Mouse (Mus musculus) layer of hippocampus, adult 9-10 months (tissue): Measurements from ENCODE around the gene Mbd6.
"Not testable (repeated sequence)": the region's sequence is repeated elsewhere in the genome, so short reads cannot be mapped to it uniquely, and the experiment has no call there.

Experiments used
- DNase-seq: peaks from one replicate; pipeline ENCODE4 v3.0.0; 2022; ENCODE audit warnings: low spot score

Gene Mbd6

DNA sequence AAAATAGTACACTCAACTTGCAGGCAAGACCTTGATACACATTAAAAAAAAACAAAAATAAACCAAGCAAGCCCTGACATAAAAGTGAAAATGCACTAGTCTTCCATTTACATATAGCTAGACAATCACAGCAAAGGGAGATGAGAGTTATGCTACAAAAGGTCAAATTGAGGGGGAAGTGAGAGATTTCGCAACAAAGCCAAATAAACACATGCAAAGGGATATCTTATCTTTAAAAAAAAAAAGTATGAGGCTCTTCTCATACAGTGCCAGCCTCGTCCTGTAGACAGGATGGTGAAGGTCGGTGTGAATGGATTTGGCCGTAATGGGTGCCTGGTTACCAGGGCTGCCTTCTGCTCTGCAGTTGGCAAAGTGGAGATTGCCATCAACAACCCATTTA, 24.0 kb upstream of the Mbd6 start:
- no peak for DNase-seq

DNA sequence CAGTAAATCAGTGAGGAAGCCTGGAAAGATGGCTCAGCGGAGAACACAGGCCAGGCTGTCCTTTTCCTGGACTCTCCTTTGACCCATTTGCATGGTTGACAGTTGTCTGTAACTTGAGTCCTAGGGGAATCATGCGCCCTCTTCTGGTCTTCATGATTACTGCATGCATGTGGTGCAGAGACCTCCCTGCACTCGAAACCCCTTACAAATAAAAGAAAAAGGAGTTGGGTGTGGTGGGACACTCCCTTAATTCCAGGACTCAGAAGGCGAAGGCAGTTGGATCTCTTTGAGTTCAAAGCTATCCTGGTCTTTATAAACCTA, 23.5 kb upstream of the Mbd6 start:
- DNase-seq, result peak; percentile 82

DNA sequence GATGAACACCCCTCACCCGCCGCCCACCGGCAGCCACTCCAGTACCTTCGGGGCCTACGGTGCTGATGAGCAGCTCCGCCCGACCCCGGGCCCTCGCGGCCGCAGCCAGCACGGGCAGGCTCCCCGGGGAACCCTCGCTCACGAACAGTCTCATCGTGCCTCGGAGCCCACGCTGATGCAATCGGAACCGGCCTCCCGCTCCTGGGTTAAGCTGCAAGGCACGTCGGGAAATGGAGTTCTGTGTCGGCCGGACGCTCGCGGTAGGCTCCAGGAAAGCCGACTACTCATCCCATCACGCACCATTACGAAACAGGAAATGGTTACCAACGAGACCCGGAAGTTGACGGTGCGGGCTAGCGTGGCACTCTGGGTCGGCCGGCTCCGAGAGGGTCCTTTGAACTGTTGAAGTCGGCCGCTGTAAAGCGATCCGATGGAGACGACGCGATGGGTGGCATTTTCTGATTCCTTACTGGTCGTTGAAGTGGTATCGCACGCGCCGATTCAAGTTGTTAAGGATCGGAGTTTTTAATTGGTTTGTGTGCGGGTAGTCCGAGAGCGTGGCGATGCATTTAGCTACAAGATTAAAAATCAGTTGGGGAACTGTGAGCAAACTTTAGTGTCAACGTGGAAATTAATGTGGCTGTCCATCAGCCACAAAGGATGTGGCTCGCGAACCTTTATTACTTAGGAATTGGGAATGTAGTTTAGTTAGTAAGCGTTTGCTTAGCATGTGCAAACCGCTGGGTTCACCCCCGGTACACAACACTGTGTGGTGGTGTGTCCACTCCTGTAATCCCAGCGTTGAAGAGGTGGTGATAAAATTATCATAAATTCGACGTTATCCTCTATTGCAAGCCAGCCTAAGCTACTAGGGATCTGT, 22.9 kb upstream of the Mbd6 start, which contains the start of gene Mars:
Gene Mars (minus strand): TSS at position 311 of the 880 bp plus-strand sequence.
- peak; percentile 91 for DNase-seq

DNA sequence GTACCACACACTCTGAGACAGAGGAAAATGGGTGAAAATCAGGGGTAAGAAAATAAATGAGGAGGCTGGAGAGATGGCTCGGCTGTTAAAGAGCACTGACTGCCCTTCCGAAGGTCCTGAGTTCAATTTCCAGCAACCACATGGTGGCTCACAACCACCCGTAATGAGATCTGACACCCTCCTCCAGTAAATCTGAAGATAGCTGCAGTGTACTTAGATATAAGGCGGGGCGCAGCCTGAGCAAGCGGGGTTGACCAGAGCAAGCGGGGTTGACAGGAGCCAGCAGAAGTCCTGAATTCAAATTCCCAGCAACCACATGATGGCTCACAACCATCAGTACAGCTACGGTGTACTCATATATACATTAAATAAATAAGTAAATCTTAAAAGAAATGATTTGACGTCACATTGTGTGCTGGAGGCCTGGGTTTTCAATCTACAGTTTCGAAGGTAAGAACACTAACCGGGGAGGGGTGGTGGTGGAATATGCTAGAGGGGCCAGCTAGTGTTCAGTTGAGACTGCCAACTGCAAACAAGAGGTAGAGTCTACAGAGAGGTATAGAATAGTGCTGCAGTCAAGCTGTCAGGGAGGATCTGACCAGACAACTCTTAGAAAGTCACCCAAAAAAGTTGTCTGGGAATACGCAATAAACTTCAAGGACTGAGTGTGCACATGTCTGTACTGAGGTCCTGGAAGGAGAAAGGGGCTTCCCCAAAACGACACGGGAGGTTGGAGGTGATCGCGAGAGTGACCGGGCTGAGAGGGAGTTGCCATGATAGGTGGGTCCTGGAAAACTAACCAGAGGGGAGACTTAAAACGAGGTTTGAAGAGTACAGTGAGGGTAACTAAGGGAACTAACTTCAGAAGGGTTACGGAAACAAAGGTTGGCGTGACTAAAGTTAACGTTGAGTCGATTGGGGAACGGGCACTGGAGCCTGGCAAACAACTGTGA, 22.0 kb upstream of the Mbd6 start:
- DNase-seq, result no peak

DNA sequence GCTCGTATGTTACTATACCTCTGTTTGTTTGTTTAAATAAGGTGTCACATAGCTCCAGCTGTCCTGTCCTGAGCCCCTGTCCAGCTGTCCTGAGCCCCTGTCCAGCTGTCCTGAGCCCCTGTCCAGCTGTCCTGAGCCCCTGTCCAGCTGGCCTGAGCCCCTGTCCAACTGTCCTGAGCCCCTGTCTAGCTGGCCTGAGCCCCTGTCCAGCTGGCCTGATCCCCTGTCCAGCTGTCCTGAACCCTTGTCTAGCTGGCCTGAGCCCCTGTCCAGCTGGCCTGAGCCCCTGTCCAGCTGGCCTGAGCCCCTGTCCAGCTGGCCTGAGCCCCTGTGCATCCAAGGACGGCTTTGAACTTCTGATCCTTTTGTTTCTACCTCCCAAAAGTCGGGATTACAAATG, 20.3 kb upstream of the Mbd6 start:
- DNase-seq, result not testable (repeated sequence)

DNA sequence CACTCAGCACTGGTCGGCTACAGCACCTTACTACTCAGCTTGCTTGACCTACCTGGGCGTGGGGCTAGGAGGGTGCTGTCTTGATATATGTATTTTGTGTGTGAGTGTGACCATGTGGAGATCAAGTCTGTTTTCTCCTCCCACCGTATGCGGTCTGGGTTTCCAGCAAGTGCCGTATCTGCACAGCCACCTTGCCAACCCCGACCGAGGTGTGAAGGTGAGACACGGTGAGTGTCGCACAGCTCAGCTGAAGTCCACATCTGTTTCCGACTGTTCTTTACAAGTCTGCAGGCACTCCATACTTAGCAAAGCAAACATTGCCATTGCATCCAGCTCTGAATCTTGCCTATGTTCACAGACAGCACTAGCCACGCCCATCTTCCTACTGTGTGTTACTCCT, 14.3 kb upstream of the Mbd6 start:
- DNase-seq, result no peak

DNA sequence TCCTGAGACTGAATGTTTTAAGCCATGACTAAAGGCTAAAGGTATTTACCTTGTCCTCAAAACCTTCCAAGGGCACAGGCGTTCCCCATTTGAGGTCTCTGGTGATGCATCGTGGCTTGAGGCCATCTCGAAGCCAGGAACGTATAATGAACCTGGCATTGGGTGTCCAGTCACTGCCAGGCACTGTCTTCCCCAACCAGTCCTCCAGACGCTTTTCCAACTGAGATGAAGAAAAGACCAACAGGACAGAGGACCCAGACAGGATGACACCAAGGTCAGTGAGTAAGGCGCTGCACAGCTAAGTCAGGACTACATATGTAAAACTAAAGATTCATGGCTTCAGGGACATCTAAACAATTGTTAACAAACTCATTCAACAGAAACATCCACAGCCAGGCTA, 11.5 kb upstream of the Mbd6 start:
- no peak for DNase-seq

DNA sequence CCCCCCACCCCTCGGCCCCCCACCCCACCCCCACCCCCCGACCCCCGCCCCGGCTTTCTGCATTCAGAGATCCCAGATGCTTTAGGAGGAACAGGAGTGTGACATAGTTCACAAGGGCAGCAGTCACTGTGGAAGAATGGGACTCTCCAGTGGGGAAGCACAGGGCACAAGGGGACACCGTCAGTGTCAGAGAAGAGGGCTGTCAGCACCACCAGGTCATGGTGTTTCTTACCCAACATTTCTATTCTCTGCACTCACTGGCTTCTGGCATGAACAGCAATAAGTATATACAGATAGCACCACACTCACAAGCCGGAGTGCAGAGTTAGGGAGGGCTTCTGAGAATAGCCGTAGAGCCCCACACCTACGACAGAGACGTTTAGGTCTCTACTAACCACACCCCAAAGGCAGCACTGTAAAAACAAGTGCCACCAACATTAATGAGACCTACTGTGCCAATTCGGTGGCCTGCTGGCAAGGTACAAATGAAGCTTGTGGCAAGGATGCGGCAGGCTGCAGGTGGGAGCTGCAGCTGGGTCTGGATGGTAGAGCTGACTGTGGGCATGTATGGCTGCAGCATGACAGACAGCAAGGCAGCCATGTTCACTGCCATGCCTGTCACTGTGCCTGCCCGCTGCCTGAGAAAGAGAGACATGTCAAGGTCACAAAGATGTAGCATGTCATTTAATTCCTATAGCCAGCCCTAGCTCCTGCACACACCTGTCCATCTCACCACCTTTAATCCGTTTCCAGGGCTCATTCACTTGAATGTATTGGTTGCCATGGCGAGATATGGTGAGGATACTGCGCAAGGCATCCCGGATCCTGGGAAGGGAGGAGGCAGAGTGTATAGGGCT, 8.4 kb upstream of the Mbd6 start:
- DNase-seq, result no peak

DNA sequence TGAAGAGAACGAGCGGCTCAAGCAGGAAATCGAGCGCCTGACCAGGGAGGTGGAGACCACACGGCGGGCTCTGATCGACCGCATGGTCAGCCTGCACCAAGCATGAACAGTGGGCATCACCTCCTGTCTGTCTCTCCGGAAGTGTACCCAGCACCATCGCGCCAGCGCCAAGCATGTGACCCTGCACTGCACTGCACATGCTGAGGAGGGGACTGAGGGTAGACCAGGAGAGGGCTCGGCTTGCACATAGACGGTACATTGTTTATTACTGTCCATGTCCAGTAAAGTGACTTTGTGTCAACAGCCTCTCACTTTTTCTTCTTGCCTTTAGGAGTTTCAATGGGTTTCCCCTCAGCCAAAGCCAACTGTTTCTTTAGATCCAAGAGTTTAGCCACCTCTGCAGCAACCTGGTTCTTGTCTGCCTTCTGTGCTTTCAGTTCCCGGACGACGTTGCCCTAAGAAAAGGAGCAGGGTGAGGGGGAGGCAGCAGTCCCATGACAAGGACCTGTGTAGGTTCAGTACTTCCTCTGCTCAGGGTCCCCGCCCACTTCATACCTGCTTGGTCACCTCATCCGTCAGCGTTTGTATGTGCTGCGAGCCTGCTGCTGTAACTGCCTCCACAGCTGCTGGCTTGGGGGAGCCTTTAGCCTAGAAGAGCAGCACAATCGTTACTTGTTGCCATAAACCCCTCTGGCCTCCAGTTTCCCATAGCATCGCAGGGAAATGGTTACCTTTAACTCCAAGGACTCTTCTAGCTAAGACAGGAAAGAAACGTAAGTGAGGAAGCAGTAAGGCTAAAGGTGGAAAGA, 7.4 kb upstream of the Mbd6 start:
- DNase-seq, result no peak

DNA sequence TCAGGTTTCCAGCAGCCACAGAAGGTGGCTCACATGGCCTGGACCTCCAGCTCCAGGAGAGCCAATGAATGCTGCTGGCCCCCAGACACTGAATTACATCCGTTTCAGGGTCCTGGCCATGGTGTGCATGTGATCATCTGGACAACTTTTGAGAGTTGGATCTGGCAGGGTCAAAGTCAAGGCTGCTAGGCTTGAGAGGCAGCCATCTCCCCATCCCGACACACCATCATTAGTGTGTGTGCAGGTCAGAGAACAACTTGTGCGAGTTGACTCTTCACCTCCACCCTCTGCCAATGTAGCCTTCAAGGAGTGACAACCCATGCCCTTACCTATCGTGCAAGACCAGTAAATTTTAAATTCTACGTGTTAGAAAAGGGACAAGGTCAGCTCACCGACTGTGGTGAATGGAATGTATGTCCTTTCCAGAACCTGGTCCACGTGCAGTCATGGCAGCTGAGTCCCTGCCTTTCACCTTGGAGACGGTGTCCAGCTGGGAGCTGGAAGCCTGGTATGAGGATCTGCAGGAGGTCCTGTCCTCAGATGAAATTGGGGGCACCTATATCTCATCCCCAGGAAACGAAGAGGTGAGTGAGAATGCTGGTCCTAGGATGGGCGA, 6.2 kb upstream of the Mbd6 start:
- DNase-seq, result no peak

DNA sequence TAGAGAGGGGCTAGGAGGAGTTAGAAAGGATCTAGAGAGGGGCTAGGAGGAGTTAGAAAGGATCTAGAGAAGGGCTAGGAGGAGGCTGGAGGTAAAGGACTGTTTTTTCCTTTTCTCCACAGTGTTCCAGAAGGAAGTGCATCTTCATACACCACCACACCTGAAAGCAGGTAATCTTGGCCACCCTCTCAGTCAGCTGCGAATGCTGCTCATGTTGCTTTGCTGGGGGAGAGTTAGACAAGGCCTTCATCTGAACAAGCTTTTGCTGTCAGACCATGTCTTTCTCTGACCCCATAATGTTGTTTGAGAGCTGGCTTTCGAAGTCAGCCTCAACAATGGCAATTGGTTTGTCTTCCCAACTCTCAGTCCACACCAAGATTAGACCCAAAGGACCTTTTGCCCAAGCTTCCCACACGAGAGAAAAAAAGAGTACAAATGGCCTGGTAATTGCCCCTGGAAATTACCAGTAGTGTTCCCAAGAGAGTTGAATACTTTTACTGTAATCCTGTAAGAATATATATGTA, 4.8 kb upstream of the Mbd6 start:
- DNase-seq, result no peak

DNA sequence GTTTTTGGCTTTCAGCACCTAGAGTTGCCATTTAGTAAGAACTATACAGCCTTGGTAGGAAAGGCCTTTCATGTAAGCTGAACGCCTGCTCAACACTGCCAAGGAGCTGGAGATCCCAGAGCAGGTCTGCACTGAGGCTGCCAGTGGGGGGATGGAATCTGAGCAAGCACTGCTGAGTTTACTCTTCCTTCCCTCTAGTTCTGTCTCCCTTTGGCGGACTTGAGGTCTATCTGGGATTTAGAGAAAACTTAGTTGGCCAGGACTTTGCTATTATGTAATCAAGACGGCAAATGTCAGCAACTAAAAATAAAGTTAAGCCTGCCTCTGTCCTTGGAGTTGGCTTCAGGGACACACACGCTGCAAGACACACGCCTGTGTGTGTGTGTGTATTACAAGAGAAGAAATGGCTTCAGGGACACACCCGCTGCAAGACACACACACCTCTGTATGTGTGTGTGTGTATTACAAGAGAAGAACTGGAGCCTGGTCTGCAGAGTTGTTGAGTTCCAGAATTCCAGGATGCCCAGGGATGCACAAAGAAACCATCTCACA, 4.2 kb upstream of the Mbd6 start:
- DNase-seq, result no peak

DNA sequence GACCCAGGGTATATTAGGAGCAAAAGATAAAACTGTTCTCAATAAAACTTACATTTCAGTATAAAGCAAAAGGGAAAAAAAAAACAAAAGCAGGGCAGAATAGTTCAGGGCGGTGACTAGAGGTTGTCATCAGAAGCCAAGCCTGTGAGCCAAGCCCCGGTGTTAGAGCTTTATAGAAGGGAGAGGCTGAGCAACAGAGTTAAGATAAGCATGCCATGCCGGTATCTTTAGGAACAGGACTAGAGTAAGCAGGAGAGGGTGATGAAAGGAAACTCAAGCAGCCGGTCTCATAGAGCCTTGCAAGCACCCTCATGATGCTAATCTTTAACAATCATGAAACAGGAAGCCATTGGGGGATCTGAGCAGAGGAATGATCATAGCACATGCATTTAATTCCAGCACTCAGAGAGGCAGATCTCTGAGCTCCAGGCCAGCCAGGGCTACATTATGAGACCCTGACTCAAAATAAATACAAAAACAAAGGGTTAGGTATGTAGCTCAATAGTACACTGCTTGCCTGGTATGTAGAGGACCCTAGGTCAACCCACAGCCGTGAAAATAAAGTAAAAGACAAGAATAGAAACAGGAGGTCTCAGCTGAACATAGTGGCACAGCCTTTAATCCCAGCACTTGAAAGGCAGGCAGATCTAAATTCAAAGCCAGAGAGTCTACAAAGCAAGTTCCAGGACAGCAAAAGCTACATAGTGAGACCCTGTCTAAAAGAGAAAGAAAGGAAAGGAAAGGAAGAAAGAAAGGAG, 3.2 kb upstream of the Mbd6 start:
- DNase-seq, result no peak

DNA sequence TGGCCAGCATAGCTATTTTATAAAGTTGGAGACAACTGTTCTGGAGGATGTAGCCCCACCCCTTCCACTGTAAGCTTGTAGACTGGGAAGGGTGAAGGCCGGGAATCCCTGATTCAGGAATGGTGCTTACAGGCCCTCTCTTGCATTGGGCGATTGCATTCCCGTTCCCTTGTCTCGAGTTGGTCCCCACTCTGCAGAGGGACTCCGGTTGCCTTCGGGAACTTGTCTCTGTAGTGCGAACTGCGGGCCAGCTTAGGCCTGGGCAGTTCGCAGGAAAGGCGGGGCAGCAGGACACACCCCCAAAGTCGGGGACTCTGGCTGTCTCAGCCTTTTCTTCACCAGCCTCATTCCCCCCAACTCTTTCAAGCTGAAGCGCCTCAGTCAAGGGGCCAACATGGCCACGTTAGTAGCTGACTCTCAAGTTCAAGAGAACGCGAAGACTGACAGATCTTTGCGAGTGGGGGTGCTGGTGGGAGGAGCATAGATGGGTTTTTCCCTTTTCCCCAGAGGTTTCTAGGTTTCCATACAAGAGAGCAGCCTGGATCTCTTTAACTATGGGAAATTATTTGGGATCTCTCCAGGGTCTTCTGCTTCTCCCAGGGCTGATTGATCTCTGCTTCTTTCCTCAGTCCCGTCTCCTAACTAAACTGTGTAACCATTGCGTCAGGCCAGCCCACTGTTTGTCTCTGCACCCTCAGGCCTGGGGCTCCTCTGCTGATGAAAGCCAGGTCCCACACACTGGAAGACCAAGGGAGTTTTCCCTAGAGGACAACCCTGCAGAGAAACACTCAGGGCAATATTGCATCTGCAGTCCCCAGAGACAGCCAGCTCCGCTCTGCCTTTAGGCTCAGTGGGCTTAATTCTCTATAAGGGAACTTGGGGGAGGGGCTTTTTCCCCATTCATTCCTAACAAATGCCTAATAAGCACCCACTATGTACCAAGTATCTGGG, 2.4 kb upstream of the Mbd6 start:
- no peak for DNase-seq

DNA sequence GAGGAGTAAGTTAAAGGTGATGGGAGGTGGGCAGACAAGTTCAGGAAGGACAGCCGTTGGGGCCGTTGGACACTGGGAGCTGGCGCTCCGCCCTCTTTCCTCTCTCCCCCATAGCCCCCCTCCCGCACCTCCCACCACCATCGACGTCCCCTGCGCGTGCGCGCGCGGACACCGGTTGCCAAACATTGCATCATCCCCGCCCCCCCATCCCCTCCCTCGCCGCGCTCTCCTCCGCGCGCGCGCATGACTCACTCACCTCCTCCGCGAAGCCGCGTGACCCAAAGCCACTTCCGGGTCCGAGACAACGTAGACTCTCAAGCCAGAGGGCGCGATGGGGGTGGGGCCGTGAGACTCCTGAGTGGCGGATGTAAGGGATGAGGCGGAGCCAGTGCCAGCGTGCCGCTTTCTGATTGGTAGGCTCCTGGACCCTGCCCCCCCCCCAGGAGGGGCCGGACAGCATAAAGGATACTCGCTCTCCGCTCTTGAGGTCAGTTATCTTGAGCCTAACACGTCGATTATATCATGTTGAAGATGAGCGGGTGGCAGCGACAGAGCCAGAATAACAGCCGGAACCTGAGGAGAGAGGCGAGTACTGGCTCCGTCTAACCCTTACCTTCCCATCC, 1.6 kb upstream of the Mbd6 start:
- peak; percentile 99 for DNase-seq

DNA sequence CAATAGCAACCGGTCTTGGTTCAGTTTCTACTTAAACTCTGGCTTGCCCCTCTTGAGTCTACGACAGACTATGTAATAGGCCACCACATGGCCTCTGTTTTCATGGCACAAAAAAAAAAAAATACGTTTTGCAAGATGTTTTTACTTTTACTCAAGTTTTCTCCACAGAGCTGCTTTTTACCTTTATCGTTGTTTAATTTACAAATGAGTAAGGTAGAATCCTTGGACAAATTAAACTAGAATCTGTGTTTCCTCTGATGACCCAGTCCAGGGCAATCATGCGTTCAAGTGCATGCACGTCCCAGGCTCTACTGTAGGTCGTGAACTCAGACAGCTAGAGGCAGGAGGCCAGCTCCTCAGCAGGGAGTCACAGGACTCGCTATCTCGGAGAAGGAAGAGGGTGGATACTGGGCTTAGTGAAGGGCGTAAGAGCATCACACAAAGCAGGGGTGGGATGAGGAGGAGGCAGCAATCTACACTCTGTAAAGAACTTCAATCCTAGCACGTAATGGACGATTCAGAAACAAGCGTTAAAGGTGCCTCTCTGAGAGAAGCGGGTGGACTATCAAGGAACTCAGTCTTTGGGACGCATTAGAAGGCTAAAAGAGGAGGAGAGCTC, 864 bp upstream of the Mbd6 start:
- no peak for DNase-seq

DNA sequence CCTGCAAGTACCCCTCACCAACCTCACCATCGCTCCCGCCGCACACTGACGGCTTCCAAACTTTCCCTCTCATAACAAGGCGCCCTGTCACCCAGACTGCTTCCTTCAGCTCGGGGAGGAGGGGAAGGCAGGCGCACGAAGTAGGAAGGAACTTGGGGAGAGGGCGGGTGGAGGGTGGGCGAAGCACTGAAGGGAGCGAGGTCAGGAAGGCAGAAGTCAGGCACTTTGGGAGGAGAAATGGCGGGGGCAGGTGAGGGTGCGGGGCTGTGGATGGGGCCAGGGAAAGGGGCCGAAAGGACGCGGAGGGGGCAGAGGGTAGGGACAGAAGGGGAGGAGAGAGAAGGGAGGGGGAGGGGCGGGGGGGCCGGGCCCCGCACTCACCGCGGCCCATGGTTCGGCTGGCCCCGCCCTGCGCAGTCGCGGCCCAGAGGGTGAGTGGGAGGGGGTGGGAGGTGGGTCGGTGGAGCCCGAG, 454 bp downstream of the Mbd6 start:
- no peak for DNase-seq
